Mouse (Mus musculus): ENCODE results near the gene H2al3. TPM values are rescaled to one million over a fixed set of nuclear protein-coding genes. Genes with fewer than 3 reads are reported as not detected.

Gene H2al3
- not detected in 2 replicates for total RNA-seq (2014; rRNA removed)
- not detected in 2 replicates for polyA plus RNA-seq (2015; fragmentation: Nextera tagmentation; extraction: Ambion mirVana)

DNA sequence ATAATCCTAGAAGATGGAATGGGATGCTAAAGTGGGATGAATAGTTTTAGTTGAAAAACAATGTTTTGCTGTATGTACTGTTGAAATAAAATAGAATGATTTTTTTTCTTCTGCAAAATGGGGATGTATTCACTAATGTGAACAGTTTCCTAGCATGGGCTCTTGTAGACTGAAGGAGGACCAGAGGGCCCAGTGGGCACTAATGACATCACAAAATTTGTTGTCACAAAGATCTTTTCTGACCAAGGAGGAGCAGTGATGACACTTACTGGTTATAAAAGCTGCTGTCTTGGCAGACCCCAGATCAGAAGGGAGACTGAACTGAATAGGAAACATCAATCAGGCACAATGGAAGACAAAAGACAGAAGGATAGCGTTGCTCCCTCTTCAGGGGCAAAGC is at the start of gene H2al3:
TSS of gene H2al3 (plus strand) at position 301 of the 400 bp plus-strand sequence.
- H3K4me3 ChIP-seq (ENCODE audit: low read length): no peak within 1 kb of the TSS
- 55% methylated on average over 1 of the region's 1 CpGs for WGBS
- H3K9me3 ChIP-seq (ENCODE audit: low read length): no peaks in the 10 kb centered on the region
- H3K27ac ChIP-seq: no peak within 1 kb of the TSS
- H3K36me3 ChIP-seq (ENCODE audit: insufficient read depth, low read length): no peaks in the 10 kb centered on the region
- DNase-seq (ENCODE audit: low spot score): no peak
- H3K9ac ChIP-seq (replicated peaks; ENCODE audit: low read length): no peak within 1 kb of the TSS
- no peaks in the 10 kb centered on the region for H3K4me1 ChIP-seq (ENCODE audit: insufficient read depth, low read length)
- ATAC-seq: no peak
- no peak for TF ChIP-seq CTCF (IDR thresholded peaks at IDR 0.05; ENCODE audit: low read depth)
- H3K4me2 ChIP-seq (ENCODE audit: low read depth, low read length): no peak within 1 kb of the TSS
- H3K27me3 ChIP-seq (ENCODE audit: insufficient read depth, low read length): no peaks in the 10 kb centered on the region

DNA sequence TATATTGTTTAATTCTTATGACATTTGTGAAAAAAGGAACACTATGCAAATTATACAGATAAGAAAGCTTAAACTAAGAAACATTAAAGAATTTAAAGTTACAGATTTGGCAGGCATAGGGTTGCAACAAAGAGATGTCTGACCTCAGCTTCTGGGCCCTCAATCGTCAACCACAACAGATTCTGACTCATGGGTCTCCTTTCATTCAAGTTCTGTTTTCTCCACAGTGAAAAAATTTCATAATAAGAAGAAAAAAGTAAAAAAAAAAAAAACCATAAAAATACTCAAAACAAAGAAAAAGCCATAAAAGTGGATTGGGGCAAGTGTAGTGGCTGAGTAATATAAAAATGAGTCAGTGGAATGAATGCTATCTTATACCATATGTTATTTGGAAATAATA is 39.4 kb upstream of the H2al3 start:
- no peak for TF ChIP-seq CTCF (IDR thresholded peaks at IDR 0.05; ENCODE audit: low read depth)
- Histone ChIP-seq H3K27ac (no peak overlapping the region), H3K4me3 (ENCODE audit: low read length) (no peak overlapping the region), H3K27me3 (ENCODE audit: insufficient read depth, low read length) (no peaks in the 10 kb centered on the region), H3K4me1 (ENCODE audit: insufficient read depth, low read length) (no peaks in the 10 kb centered on the region), H3K4me2 (ENCODE audit: low read depth, low read length) (no peak overlapping the region), H3K9me3 (ENCODE audit: low read length) (no peaks in the 10 kb centered on the region), H3K9ac (replicated peaks; ENCODE audit: low read length) (no peak overlapping the region), H3K36me3 (ENCODE audit: insufficient read depth, low read length) (no peaks in the 10 kb centered on the region)
- ATAC-seq (no peak), DNase-seq (ENCODE audit: low spot score) (no peak)
- 80% methylated on average over 1 of the region's 1 CpGs for WGBS

DNA sequence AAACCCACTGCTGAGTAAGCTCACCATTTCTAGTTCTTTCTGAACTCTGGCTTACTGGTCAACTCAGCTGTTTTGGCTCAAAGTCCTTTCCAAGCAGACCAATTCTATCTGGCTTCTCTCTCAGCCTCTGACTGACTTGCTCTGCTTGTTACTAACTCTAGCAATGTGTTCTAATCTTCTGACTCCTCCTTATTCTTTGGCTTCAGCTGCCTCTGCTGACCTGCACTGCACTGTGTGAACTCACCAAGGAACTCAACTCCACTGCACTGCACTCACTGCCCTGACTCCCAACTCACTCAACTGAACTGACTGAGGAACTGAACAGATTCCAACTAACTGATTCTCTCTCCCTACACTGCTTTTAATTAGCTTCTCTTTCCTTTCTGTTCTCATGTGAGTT is 37.0 kb upstream of the H2al3 start:
- no peak overlapping the region for H3K4me3 ChIP-seq (ENCODE audit: low read length)
- ATAC-seq: no peak
- no peak overlapping the region for H3K4me2 ChIP-seq (ENCODE audit: low read depth, low read length)
- H3K9ac ChIP-seq (replicated peaks; ENCODE audit: low read length): no peak overlapping the region
- H3K36me3 ChIP-seq (ENCODE audit: insufficient read depth, low read length): no peaks in the 10 kb centered on the region
- no peaks in the 10 kb centered on the region for H3K27me3 ChIP-seq (ENCODE audit: insufficient read depth, low read length)
- H3K27ac ChIP-seq: no peak overlapping the region
- no peak for TF ChIP-seq CTCF (IDR thresholded peaks at IDR 0.05; ENCODE audit: low read depth)
- no peak for DNase-seq (ENCODE audit: low spot score)
- no peaks in the 10 kb centered on the region for H3K4me1 ChIP-seq (ENCODE audit: insufficient read depth, low read length)
- H3K9me3 ChIP-seq (ENCODE audit: low read length): no peaks in the 10 kb centered on the region

DNA sequence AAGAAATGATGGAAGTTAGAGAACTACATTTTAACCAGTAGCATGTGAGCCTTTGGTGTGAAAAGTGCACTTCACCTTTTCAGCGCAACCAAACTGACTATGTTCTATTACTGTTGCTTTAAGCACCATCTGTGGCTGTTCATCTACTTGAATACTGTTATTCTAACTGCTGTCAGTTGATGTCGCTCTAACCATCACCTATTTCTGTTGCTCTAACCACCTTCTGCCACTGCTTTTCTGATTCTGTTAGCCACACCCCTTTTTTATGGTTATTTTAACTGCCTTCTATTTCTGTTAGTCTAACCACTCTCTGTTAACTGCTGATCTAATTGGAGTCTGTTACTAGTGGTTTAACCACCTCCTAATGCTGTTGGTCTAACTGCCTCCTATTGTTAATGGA is 14.7 kb upstream of the H2al3 start:
- Histone ChIP-seq H3K4me1 (ENCODE audit: insufficient read depth, low read length) (no peaks in the 10 kb centered on the region), H3K9ac (replicated peaks; ENCODE audit: low read length) (no peak overlapping the region), H3K36me3 (ENCODE audit: insufficient read depth, low read length) (no peaks in the 10 kb centered on the region), H3K9me3 (ENCODE audit: low read length) (no peaks in the 10 kb centered on the region), H3K4me2 (ENCODE audit: low read depth, low read length) (no peak overlapping the region), H3K27ac (no peak overlapping the region), H3K4me3 (ENCODE audit: low read length) (no peak overlapping the region), H3K27me3 (ENCODE audit: insufficient read depth, low read length) (no peaks in the 10 kb centered on the region)
- no peak for TF ChIP-seq CTCF (IDR thresholded peaks at IDR 0.05; ENCODE audit: low read depth)
- no peak for ATAC-seq
- 73% methylated on average over 2 of the region's 2 CpGs for WGBS
- no peak for DNase-seq (ENCODE audit: low spot score)

DNA sequence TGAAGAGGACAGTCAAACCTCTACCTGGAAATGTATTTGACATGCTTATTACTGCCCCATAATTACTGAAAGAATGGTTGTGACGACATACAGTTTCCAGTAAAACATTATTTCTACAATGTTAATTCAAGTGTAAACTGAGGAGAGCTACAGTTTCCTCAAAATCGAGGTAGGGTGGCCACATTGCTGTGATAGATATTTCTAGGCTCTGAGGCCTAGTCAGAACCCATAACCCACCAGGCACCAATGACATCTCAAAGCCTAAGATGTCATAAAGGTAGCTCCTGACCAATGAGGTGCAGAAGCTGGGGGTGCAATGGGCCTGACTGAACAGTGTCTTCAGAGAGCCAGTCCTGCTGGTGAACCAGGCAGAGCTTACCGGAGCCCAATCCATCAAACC is 2.9 kb upstream of the H2al3 start, which contains the start of gene Hypm:
TSS of gene Hypm (plus strand) at position 301 of the 400 bp plus-strand sequence.
- no peak within 1 kb of the TSS for H3K27ac ChIP-seq
- ATAC-seq: no peak
- no peaks in the 10 kb centered on the region for H3K27me3 ChIP-seq (ENCODE audit: insufficient read depth, low read length)
- H3K9me3 ChIP-seq (ENCODE audit: low read length): no peaks in the 10 kb centered on the region
- no peak for TF ChIP-seq CTCF (IDR thresholded peaks at IDR 0.05; ENCODE audit: low read depth)
- no peaks in the 10 kb centered on the region for H3K36me3 ChIP-seq (ENCODE audit: insufficient read depth, low read length)
- WGBS: 76% methylated on average over 3 of the region's 3 CpGs
- DNase-seq (ENCODE audit: low spot score): no peak
- no peaks in the 10 kb centered on the region for H3K4me1 ChIP-seq (ENCODE audit: insufficient read depth, low read length)
- no peak within 1 kb of the TSS for H3K4me2 ChIP-seq (ENCODE audit: low read depth, low read length)
- H3K4me3 ChIP-seq (ENCODE audit: low read length): no peak within 1 kb of the TSS
- no peak within 1 kb of the TSS for H3K9ac ChIP-seq (replicated peaks; ENCODE audit: low read length)

DNA sequence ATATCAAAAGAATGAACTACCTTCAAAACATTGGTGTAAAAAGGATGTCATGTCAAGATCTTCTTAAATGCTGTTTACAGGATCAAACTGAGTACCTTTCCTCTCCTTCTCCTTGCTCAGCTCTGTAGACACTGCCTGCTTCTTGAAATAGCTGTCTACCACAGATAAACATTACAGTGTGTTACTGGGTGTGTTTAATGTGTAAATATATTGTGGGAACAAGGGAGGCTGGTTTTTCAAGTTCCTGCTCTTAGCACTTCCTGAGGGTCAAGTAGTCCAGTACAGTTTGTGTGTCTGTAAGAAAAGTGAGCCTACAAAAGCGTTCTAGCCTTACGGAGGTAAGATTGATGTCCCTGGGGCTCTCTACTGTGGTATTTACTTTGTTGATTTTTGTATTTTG is 12.4 kb downstream of the H2al3 start:
- Histone ChIP-seq H3K36me3 (ENCODE audit: insufficient read depth, low read length) (no peaks in the 10 kb centered on the region), H3K9me3 (ENCODE audit: low read length) (no peaks in the 10 kb centered on the region), H3K4me2 (ENCODE audit: low read depth, low read length) (no peak overlapping the region), H3K4me3 (ENCODE audit: low read length) (no peak overlapping the region), H3K27me3 (ENCODE audit: insufficient read depth, low read length) (no peaks in the 10 kb centered on the region), H3K27ac (no peak overlapping the region), H3K9ac (replicated peaks; ENCODE audit: low read length) (no peak overlapping the region), H3K4me1 (ENCODE audit: insufficient read depth, low read length) (no peaks in the 10 kb centered on the region)
- no peak for ATAC-seq
- TF ChIP-seq CTCF (IDR thresholded peaks at IDR 0.05; ENCODE audit: low read depth): no peak
- no peak for DNase-seq (ENCODE audit: low spot score)
- 92% methylated on average over 2 of the region's 2 CpGs for WGBS

DNA sequence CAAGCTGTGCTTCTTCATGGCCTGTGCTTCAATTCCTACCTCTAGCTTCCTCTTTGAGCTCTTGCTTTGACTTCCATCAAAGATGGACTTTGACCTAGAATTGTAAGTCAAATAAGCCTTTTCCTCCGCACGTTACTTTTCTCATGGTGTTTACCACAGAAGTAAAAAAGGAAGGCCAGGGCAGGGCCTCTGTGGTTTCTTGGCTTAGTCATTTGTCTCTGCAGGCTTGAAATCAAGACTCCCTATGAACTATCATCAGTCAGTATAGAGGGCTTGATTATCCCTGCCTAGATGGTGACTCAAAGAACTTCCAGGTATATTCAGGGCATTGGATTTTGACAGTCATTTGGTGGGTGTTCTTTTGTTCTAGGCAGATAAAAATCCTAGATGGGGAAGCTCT is 26.0 kb downstream of the H2al3 start:
- TF ChIP-seq CTCF (IDR thresholded peaks at IDR 0.05; ENCODE audit: low read depth): no peak
- DNase-seq (ENCODE audit: low spot score) (no peak), ATAC-seq (no peak)
- Histone ChIP-seq H3K27ac (no peak overlapping the region), H3K4me1 (ENCODE audit: insufficient read depth, low read length) (no peaks in the 10 kb centered on the region), H3K36me3 (ENCODE audit: insufficient read depth, low read length) (no peaks in the 10 kb centered on the region), H3K4me2 (ENCODE audit: low read depth, low read length) (no peak overlapping the region), H3K4me3 (ENCODE audit: low read length) (no peak overlapping the region), H3K9ac (replicated peaks; ENCODE audit: low read length) (no peak overlapping the region), H3K27me3 (ENCODE audit: insufficient read depth, low read length) (no peaks in the 10 kb centered on the region), H3K9me3 (ENCODE audit: low read length) (no peaks in the 10 kb centered on the region)
- 89% methylated on average over 2 of the region's 2 CpGs for WGBS

Data from hindbrain, postnatal 0 days (tissue).